13 mouse cellular contexts compared by ENCODE assay signal in the genomic region with DNA sequence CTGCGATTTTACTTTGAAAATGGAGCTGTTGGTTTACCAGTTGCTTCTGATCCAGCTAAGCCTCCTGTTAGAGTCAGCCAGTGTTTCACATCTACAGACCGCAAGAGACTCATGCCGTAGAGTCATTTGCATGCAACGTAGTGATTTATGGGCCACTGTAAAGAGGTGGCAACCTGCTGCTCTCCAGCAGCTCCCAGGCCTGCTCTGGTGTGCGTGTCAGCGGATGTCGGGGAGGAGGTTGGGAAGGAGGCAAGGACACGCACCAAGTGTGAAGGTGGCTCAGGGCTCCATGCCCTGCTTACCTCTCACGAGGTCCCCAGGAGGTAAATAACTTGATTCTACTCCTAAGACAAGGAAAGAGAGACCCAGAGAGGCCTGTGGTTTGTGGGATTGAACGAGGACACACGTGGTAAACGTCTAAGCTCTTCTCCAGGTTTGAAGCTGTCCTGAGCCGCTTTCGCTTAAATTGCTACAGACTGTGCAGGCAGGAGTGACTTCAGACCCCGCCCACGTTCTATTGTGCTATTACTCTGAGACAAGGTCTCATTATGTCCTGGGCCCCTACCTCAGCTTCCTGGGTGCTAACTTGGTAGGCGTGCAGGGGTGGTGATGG.
"Had no signal": no experiment of that assay in that cellular context is flagged by ENCODE, and none has a peak within 500 bp of the region (broad histone marks: within the 10 kb centered on the region; RNA-seq: fewer than 3 reads in every experiment).

No protein-coding gene starts in this region.

- DNase-seq: kidney, adult 8-10 months; kidney, postnatal 25 days; liver; liver, embryonic 13.5 days; liver, postnatal 0 days; lung, postnatal 36 days; right cerebral cortex, postnatal 14 days; thymus, adult 2 months; thymus, postnatal 25 days had no signal

- ATAC-seq: intestine, embryonic 16.5 days; liver, postnatal 0 days; midbrain, embryonic 13.5 days had no signal

- H3K9ac ChIP-seq: liver, embryonic 13.5 days; liver, postnatal 0 days; lung, embryonic 15.5 days; midbrain, embryonic 13.5 days; stomach, embryonic 15.5 days had no signal

- H3K27me3 ChIP-seq: liver, embryonic 13.5 days; lung, embryonic 15.5 days; midbrain, embryonic 13.5 days; stomach, embryonic 15.5 days had no signal

- H3K9me3 ChIP-seq: liver, embryonic 13.5 days; lung, embryonic 15.5 days; midbrain, embryonic 13.5 days; stomach, embryonic 15.5 days had no signal

- H3K4me3 ChIP-seq: liver, embryonic 13.5 days; lung, embryonic 15.5 days; midbrain, embryonic 13.5 days; stomach, embryonic 15.5 days had no signal

- H3K27ac ChIP-seq: liver, embryonic 13.5 days; lung, embryonic 15.5 days; midbrain, embryonic 13.5 days; stomach, embryonic 15.5 days had no signal

- H3K4me2 ChIP-seq: liver, embryonic 13.5 days; lung, embryonic 15.5 days; midbrain, embryonic 13.5 days; stomach, embryonic 15.5 days had no signal

- H3K4me1 ChIP-seq: liver, embryonic 13.5 days; lung, embryonic 15.5 days; stomach, embryonic 15.5 days had no signal

- H3K36me3 ChIP-seq: liver, embryonic 13.5 days; stomach, embryonic 15.5 days had no signal
